Mouse (Mus musculus): Measurements from ENCODE around the gene Siah2. TPM values are rescaled to one million over a fixed set of nuclear protein-coding genes. Genes with fewer than 3 reads are reported as not detected.

Siah2 gene
- polyA plus RNA-seq, 1 experiment, result 31.2 TPM

GRCm38 (mm10) chr3:58685396-58685795 is 6.8 kb downstream of the Siah2 start:
- H3K36me3 ChIP-seq (ENCODE audit: control insufficient read depth, insufficient read depth), result peaks cover 4% of the 10 kb centered on the region
- no peaks in the 10 kb centered on the region for H3K27me3 ChIP-seq (ENCODE audit: control insufficient read depth, insufficient read depth, insufficient read length)
- H3K4me3 ChIP-seq, result no peak overlapping the region
- TF ChIP-seq SRF (IDR thresholded peaks at IDR 0.05; ENCODE audit: control insufficient read depth, insufficient read length, low read depth), result no peak
- no peak for TF ChIP-seq POLR2A (IDR thresholded peaks at IDR 0.05; ENCODE audit: insufficient read length, low read depth)
- no peak for TF ChIP-seq POLR2AphosphoS2 (IDR thresholded peaks at IDR 0.05; ENCODE audit: insufficient read length, low read depth)
- TF ChIP-seq CEBPB (IDR thresholded peaks at IDR 0.05; ENCODE audit: insufficient read depth, poor library complexity, severe bottlenecking), result no peak
- TF ChIP-seq TCF12 (IDR thresholded peaks at IDR 0.05; ENCODE audit: insufficient read depth, poor library complexity, severe bottlenecking), result no peak
- TF ChIP-seq USF1 (IDR thresholded peaks at IDR 0.05; ENCODE audit: low read depth), result no peak
- no peak for TF ChIP-seq MAX (IDR thresholded peaks at IDR 0.05; ENCODE audit: low read depth)
- no peak for TF ChIP-seq MYOG (IDR thresholded peaks at IDR 0.05; ENCODE audit: control insufficient read depth in 1 of 3, insufficient read depth in 1 of 3, insufficient read length in 2 of 3, low read depth in 2 of 3)
- H3K4me2 ChIP-seq (ENCODE audit: low read depth), result peak overlapping the region; percentile 61
- no peak overlapping the region for H3ac ChIP-seq (ENCODE audit: control insufficient read depth, insufficient read length)
- H3K79me2 ChIP-seq (ENCODE audit: control insufficient read depth, insufficient read depth), result peaks cover 100% of the 10 kb centered on the region

GRCm38 (mm10) chr3:58683346-58683745 is 8.9 kb downstream of the Siah2 start:
- TF ChIP-seq E2F4 (IDR thresholded peaks at IDR 0.05; ENCODE audit: insufficient read depth) (no peak), MAX (IDR thresholded peaks at IDR 0.05; ENCODE audit: low read depth) (no peak), MYOG (IDR thresholded peaks at IDR 0.05; ENCODE audit: control insufficient read depth in 1 of 3, insufficient read depth in 1 of 3, insufficient read length in 2 of 3, low read depth in 2 of 3) (no peak), USF1 (IDR thresholded peaks at IDR 0.05; ENCODE audit: low read depth) (no peak), REST (IDR thresholded peaks at IDR 0.05; ENCODE audit: insufficient read depth, insufficient read length) (no peak), POLR2AphosphoS2 (IDR thresholded peaks at IDR 0.05; ENCODE audit: insufficient read length, low read depth) (no peak), MYOD1 (IDR thresholded peaks at IDR 0.05; ENCODE audit: control insufficient read depth in 1 of 3, insufficient read length in 2 of 3, low read depth in 2 of 3) (no peak), TCF12 (IDR thresholded peaks at IDR 0.05; ENCODE audit: insufficient read depth, poor library complexity, severe bottlenecking) (no peak), TCF3 (IDR thresholded peaks at IDR 0.05; ENCODE audit: insufficient read length, low read depth) (no peak), POLR2A (IDR thresholded peaks at IDR 0.05; ENCODE audit: insufficient read length, low read depth) (no peak), SRF (IDR thresholded peaks at IDR 0.05; ENCODE audit: control insufficient read depth, insufficient read length, low read depth) (no peak), CEBPB (IDR thresholded peaks at IDR 0.05; ENCODE audit: insufficient read depth, poor library complexity, severe bottlenecking) (no peak)
- H3K36me3 ChIP-seq (ENCODE audit: control insufficient read depth, insufficient read depth), result peaks cover 4% of the 10 kb centered on the region
- no peak overlapping the region for H3K4me3 ChIP-seq
- no peak overlapping the region for H3K4me2 ChIP-seq (ENCODE audit: low read depth)
- H3K79me2 ChIP-seq (ENCODE audit: control insufficient read depth, insufficient read depth), result peaks cover 100% of the 10 kb centered on the region
- no peak overlapping the region for H3ac ChIP-seq (ENCODE audit: control insufficient read depth, insufficient read length)
- no peaks in the 10 kb centered on the region for H3K27me3 ChIP-seq (ENCODE audit: control insufficient read depth, insufficient read depth, insufficient read length)

- TF ChIP-seq REST (IDR thresholded peaks at IDR 0.05; ENCODE audit: insufficient read depth, insufficient read length) (no peak), TCF3 (IDR thresholded peaks at IDR 0.05; ENCODE audit: insufficient read length, low read depth) (no peak), MAX (IDR thresholded peaks at IDR 0.05; ENCODE audit: low read depth) (no peak), CEBPB (IDR thresholded peaks at IDR 0.05; ENCODE audit: insufficient read depth, poor library complexity, severe bottlenecking) (no peak), SRF (IDR thresholded peaks at IDR 0.05; ENCODE audit: control insufficient read depth, insufficient read length, low read depth) (no peak), MYOG (IDR thresholded peaks at IDR 0.05; ENCODE audit: control insufficient read depth in 1 of 3, insufficient read depth in 1 of 3, insufficient read length in 2 of 3, low read depth in 2 of 3) (no peak), MYOD1 (IDR thresholded peaks at IDR 0.05; ENCODE audit: control insufficient read depth in 1 of 3, insufficient read length in 2 of 3, low read depth in 2 of 3) (no peak), E2F4 (IDR thresholded peaks at IDR 0.05; ENCODE audit: insufficient read depth) (no peak), POLR2AphosphoS2 (IDR thresholded peaks at IDR 0.05; ENCODE audit: insufficient read length, low read depth) (no peak), USF1 (IDR thresholded peaks at IDR 0.05; ENCODE audit: low read depth) (no peak), POLR2A (IDR thresholded peaks at IDR 0.05; ENCODE audit: insufficient read length, low read depth) (no peak), TCF12 (IDR thresholded peaks at IDR 0.05; ENCODE audit: insufficient read depth, poor library complexity, severe bottlenecking) (no peak)
Measured at GRCm38 (mm10) chr3:58682336-58682735, 9.9 kb downstream of the Siah2 start.

GRCm38 (mm10) chr3:58681831-58682230 is 10.4 kb downstream of the Siah2 start:
- Histone ChIP-seq H3K27me3 (ENCODE audit: control insufficient read depth, insufficient read depth, insufficient read length) (no peaks in the 10 kb centered on the region), H3K4me2 (ENCODE audit: low read depth) (no peak overlapping the region), H3K4me3 (no peak overlapping the region), H3ac (ENCODE audit: control insufficient read depth, insufficient read length) (no peak overlapping the region), H3K36me3 (ENCODE audit: control insufficient read depth, insufficient read depth) (peaks cover 4% of the 10 kb centered on the region), H3K79me2 (ENCODE audit: control insufficient read depth, insufficient read depth) (peaks cover 100% of the 10 kb centered on the region)
- no peak for TF ChIP-seq TCF12 (IDR thresholded peaks at IDR 0.05; ENCODE audit: insufficient read depth, poor library complexity, severe bottlenecking)
- TF ChIP-seq MYOD1 (IDR thresholded peaks at IDR 0.05; ENCODE audit: control insufficient read depth in 1 of 3, insufficient read length in 2 of 3, low read depth in 2 of 3), result no peak
- no peak for TF ChIP-seq MYOG (IDR thresholded peaks at IDR 0.05; ENCODE audit: control insufficient read depth in 1 of 3, insufficient read depth in 1 of 3, insufficient read length in 2 of 3, low read depth in 2 of 3)
- no peak for TF ChIP-seq POLR2AphosphoS2 (IDR thresholded peaks at IDR 0.05; ENCODE audit: insufficient read length, low read depth)
- TF ChIP-seq MAX (IDR thresholded peaks at IDR 0.05; ENCODE audit: low read depth), result no peak

More at GRCm38 (mm10) chr3:58682336-58682735, 9.9 kb downstream of the Siah2 start:
- Histone ChIP-seq H3K36me3 (ENCODE audit: control insufficient read depth, insufficient read depth) (peaks cover 4% of the 10 kb centered on the region), H3K4me3 (no peak overlapping the region), H3K79me2 (ENCODE audit: control insufficient read depth, insufficient read depth) (peaks cover 100% of the 10 kb centered on the region), H3K27me3 (ENCODE audit: control insufficient read depth, insufficient read depth, insufficient read length) (no peaks in the 10 kb centered on the region), H3ac (ENCODE audit: control insufficient read depth, insufficient read length) (no peak overlapping the region), H3K4me2 (ENCODE audit: low read depth) (no peak overlapping the region)

All from myocyte (in vitro differentiated cells).